Mouse (Mus musculus) adrenal gland, adult 18-20 months (tissue): Measurements from ENCODE around the gene Cdc40. TPM values are rescaled to one million over a fixed set of nuclear protein-coding genes. Genes with fewer than 3 reads are reported as not detected.

Experiments
- total RNA-seq, 2 experiments: library from RNA; stranded (reverse); gene quantifications; 1 replicate in 1 of 2; 2 replicates in 1 of 2; pipeline ENCODE4 v1.2.3; 2021

The Cdc40 gene
- total RNA-seq, 2 experiments from 2014 or later, result 20.6 to 23.3 TPM

Other genes starting within 250 kb of the Cdc40 start
- 1 to 10 TPM; 6.5 to 7.3 TPM for gene Mettl24, start 200.0 kb downstream of the Cdc40 start, total RNA-seq
- 1 to 10 TPM; 2.9 to 5.2 TPM for gene Wasf1, start 164 bp upstream of the Cdc40 start, total RNA-seq
- not detected for gene Gpr6, start 189.0 kb upstream of the Cdc40 start, total RNA-seq